Mouse (Mus musculus) lung, adult 2 months (tissue): ENCODE data around the gene Ddx21.

Source experiments
- CTCF ChIP-seq: fragments of 200-500 bp; IDR thresholded peaks from 2 replicates; pipeline ENCODE4 v1.5.1; 2011; ENCODE audit warnings: mild to moderate bottlenecking, low read length, control low read depth; ENCODE audit not compliant: insufficient read depth
- POLR2A ChIP-seq: fragments of 200-500 bp; IDR thresholded peaks from 2 replicates; pipeline ENCODE4 v1.6.1; 2011; ENCODE audit warnings: low read depth, mild to moderate bottlenecking, control low read depth, low read length, borderline replicate concordance; ENCODE audit errors: extremely low read depth

GRCm38 (mm10) chr10:62556558-62556901 lies 45.6 kb downstream of the Ddx21 start:
- TF ChIP-seq CTCF: no peak
- TF ChIP-seq POLR2A: no peak
